Mouse (Mus musculus): ENCODE measurements around the gene Nme9. TPM values are rescaled to one million over a fixed set of nuclear protein-coding genes. Genes with fewer than 3 reads are reported as not detected.
A peak's percentile ranks its signal among the peaks of the same experiment; 100 is the strongest.

Nme9 gene
- polyA plus RNA-seq, 1 experiment from 2014 or later = 1.5 TPM

DNA sequence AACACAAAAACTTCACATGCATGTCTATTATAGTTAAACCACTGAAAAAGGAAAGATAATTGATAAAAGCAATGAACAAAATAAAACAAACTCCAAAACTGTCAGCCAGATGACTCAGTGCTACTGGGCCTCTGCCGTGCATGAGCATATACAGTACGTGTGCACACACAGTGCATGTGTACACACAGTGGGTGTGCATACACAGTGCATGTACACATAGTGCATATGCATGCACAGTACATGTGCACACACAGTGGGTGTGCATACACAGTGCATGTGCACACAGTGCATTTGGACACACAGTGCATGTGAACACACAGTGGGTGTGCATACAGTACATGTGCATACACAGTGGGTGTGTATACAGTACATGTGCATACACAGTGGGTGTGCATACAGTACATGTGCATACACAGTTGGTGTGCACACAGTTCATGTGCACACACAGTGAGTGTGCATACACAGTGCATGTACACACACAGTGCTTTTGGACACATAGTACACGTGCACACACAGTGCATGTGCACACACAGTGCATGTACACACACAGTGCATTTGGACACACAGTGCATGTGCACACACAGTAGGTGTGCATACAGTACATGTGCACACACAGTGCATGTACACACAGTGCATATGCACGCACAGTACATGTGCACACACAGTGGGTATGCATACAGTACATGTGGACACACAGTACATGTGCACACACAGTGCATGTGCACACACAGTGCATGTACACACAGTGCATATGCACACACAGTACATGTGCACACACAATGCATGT, 9.4 kb upstream of the Nme9 start:
- H3K27me3 ChIP-seq (replicated peaks; ENCODE audit: control insufficient read depth, insufficient read depth, low read length) = peaks cover 2% of the 10 kb centered on the region; the same call in 1 of the 2 replicates
- H3K4me1 ChIP-seq (ENCODE audit: control insufficient read depth, insufficient read depth, low read length) = no peaks in the 10 kb centered on the region
- WGBS = 92% methylated on average over 4 of the region's 4 CpGs
- H3K4me2 ChIP-seq (ENCODE audit: low read length) = no peak overlapping the region
- H3K9me3 ChIP-seq (replicated peaks; ENCODE audit: control insufficient read depth, low read length) = no peaks in the 10 kb centered on the region
- no peak overlapping the region for H3K27ac ChIP-seq (ENCODE audit: low read depth, low read length)
- DNase-seq (ENCODE audit: low spot score) (no peak), ATAC-seq (no peak)
- no peaks in the 10 kb centered on the region for H3K36me3 ChIP-seq (ENCODE audit: control insufficient read depth, insufficient read depth, low read length)
- no peak overlapping the region for H3K9ac ChIP-seq (ENCODE audit: low read length)
- H3K4me3 ChIP-seq (ENCODE audit: low read depth, low read length) = no peak overlapping the region

DNA sequence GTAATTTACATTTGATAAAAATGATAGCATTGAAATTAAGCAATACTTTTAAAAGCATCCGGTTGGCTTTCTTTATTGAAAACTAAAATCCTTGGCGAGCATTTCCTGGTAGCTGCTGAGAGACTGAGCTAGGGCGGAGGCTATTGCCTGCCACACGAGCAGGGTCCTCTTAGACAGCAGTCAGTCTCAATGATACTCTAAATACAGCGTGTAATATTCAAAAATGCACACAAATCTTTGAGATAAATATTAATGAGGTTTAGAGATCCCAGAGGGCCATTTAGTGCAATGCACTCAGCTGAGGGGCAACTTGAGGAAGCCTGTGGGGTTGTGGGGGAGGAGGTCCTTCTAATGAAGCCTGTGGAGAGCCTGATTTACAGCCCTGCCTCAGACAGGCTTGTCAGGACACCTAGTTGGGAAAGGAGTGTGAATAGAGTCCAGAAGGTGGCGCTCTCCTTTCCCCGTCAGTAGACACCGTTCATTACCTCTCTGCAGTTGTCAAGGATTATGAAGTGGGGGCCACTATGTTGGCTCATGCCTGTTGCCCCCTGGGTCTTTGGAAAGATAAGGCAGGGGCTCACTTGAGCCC, 6.6 kb upstream of the Nme9 start:
- H3K27me3 ChIP-seq (replicated peaks; ENCODE audit: control insufficient read depth, insufficient read depth, low read length) = no peaks in the 10 kb centered on the region
- H3K4me1 ChIP-seq (ENCODE audit: control insufficient read depth, insufficient read depth, low read length) = no peaks in the 10 kb centered on the region
- WGBS = 42% methylated on average over 8 of the region's 8 CpGs
- H3K4me3 ChIP-seq (ENCODE audit: low read depth, low read length) = no peak overlapping the region
- H3K27ac ChIP-seq (ENCODE audit: low read depth, low read length) = no peak overlapping the region
- no peak for ATAC-seq
- no peaks in the 10 kb centered on the region for H3K36me3 ChIP-seq (ENCODE audit: control insufficient read depth, insufficient read depth, low read length)
- no peak overlapping the region for H3K9ac ChIP-seq (ENCODE audit: low read length)
- no peaks in the 10 kb centered on the region for H3K9me3 ChIP-seq (replicated peaks; ENCODE audit: control insufficient read depth, low read length)
- no peak overlapping the region for H3K4me2 ChIP-seq (ENCODE audit: low read length)
- peak; percentile 61 for DNase-seq (ENCODE audit: low spot score)

DNA sequence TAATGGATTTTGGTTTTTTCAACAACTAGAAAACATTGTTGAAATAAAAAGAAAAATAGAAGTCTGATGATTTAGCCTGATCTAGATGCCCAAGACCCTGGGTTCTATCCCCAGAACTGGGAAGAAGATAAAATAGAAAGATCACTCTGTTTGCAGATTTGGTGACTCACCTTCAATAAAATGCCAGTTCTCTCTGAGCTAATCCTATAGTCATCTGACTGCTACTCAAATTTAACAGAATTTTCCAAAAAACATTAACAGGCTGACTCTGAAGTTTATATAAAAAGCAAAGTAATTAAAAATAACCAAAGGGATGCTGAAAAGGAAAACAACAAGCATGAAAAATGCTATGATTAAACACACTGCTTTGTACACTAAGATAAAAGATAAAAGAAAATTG, 5.0 kb upstream of the Nme9 start:
- H3K36me3 ChIP-seq (ENCODE audit: control insufficient read depth, insufficient read depth, low read length) = no peaks in the 10 kb centered on the region
- H3K9ac ChIP-seq (ENCODE audit: low read length) = no peak overlapping the region
- no peaks in the 10 kb centered on the region for H3K9me3 ChIP-seq (replicated peaks; ENCODE audit: control insufficient read depth, low read length)
- H3K4me2 ChIP-seq (ENCODE audit: low read length) = no peak overlapping the region
- H3K27me3 ChIP-seq (replicated peaks; ENCODE audit: control insufficient read depth, insufficient read depth, low read length) = no peaks in the 10 kb centered on the region
- H3K4me1 ChIP-seq (ENCODE audit: control insufficient read depth, insufficient read depth, low read length) = no peaks in the 10 kb centered on the region
- no peak overlapping the region for H3K4me3 ChIP-seq (ENCODE audit: low read depth, low read length)
- ATAC-seq (no peak), DNase-seq (ENCODE audit: low spot score) (no peak)
- no peak overlapping the region for H3K27ac ChIP-seq (ENCODE audit: low read depth, low read length)

- Histone ChIP-seq H3K27me3 (replicated peaks; ENCODE audit: control insufficient read depth, insufficient read depth, low read length) (no peaks in the 10 kb centered on the region), H3K4me1 (ENCODE audit: control insufficient read depth, insufficient read depth, low read length) (no peaks in the 10 kb centered on the region), H3K9me3 (replicated peaks; ENCODE audit: control insufficient read depth, low read length) (no peaks in the 10 kb centered on the region), H3K9ac (ENCODE audit: low read length) (no peak overlapping the region), H3K4me3 (ENCODE audit: low read depth, low read length) (no peak overlapping the region), H3K36me3 (ENCODE audit: control insufficient read depth, insufficient read depth, low read length) (no peaks in the 10 kb centered on the region), H3K4me2 (ENCODE audit: low read length) (no peak overlapping the region), H3K27ac (ENCODE audit: low read depth, low read length) (no peak overlapping the region)
- DNase-seq (ENCODE audit: low spot score) (no peak), ATAC-seq (no peak; the same call in 1 of the 2 replicates)
- 45% methylated on average over 3 of the region's 3 CpGs for WGBS
These were observed 4.0 kb upstream of the Nme9 start for GRCm38 (mm10) chr9:99447323-99447722.

- Histone ChIP-seq H3K9me3 (replicated peaks; ENCODE audit: control insufficient read depth, low read length) (no peaks in the 10 kb centered on the region), H3K27me3 (replicated peaks; ENCODE audit: control insufficient read depth, insufficient read depth, low read length) (no peaks in the 10 kb centered on the region), H3K4me3 (ENCODE audit: low read depth, low read length) (no peak overlapping the region), H3K4me1 (ENCODE audit: control insufficient read depth, insufficient read depth, low read length) (no peaks in the 10 kb centered on the region), H3K27ac (ENCODE audit: low read depth, low read length) (no peak overlapping the region), H3K36me3 (ENCODE audit: control insufficient read depth, insufficient read depth, low read length) (no peaks in the 10 kb centered on the region), H3K9ac (ENCODE audit: low read length) (no peak overlapping the region), H3K4me2 (ENCODE audit: low read length) (no peak overlapping the region)
- peak; percentile 71 for DNase-seq (ENCODE audit: low spot score)
- WGBS = 45% methylated on average over 9 of the region's 9 CpGs
- no peak for ATAC-seq
These were observed 1.2 kb upstream of the Nme9 start for GRCm38 (mm10) chr9:99449886-99450647.

GRCm38 (mm10) chr9:99454211-99454610, 2.9 kb downstream of the Nme9 start:
- 71% methylated on average over 4 of the region's 4 CpGs for WGBS
- ATAC-seq (no peak), DNase-seq (ENCODE audit: low spot score) (no peak)
- H3K4me2 ChIP-seq (ENCODE audit: low read length) = no peak overlapping the region
- no peaks in the 10 kb centered on the region for H3K4me1 ChIP-seq (ENCODE audit: control insufficient read depth, insufficient read depth, low read length)
- no peak overlapping the region for H3K4me3 ChIP-seq (ENCODE audit: low read depth, low read length)
- no peak overlapping the region for H3K9ac ChIP-seq (ENCODE audit: low read length)
- no peaks in the 10 kb centered on the region for H3K27me3 ChIP-seq (replicated peaks; ENCODE audit: control insufficient read depth, insufficient read depth, low read length)
- H3K36me3 ChIP-seq (ENCODE audit: control insufficient read depth, insufficient read depth, low read length) = no peaks in the 10 kb centered on the region
- H3K9me3 ChIP-seq (replicated peaks; ENCODE audit: control insufficient read depth, low read length) = no peaks in the 10 kb centered on the region
- H3K27ac ChIP-seq (ENCODE audit: low read depth, low read length) = no peak overlapping the region

DNA sequence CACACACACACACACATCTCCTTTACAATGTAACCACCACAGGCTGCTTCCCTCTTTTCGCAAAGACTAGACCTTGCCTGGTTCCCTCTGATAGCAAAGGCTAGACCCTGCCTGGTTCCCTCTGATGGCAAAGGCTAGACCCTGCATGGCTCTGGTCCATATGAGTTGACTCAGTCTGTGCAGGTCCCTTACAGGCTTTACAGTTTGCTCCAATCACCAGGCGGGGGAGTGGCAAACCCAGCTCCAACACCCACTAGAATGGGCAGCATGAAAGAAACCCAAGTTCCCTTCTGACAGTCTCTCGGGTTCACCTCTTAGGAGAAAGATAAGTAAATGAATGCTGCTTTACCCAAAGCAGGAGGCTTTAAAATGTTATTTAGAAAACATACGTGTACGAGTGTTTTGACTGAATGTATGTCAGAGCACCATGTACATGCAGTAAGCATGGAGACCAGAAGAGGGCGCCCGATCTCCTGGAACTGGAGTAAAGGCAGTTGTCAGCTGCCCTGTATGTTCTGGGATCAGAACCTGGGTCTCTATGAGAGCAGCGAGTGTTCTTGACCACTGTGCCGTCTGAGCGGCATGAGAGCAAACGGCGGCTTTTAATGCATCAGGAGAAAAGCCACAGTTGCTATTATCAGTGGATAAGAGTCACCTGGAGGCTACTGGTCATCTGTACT, 7.4 kb downstream of the Nme9 start:
- no peaks in the 10 kb centered on the region for H3K27me3 ChIP-seq (replicated peaks; ENCODE audit: control insufficient read depth, insufficient read depth, low read length)
- no peak overlapping the region for H3K27ac ChIP-seq (ENCODE audit: low read depth, low read length)
- ATAC-seq = no peak
- 50% methylated on average over 12 of the region's 12 CpGs for WGBS
- H3K4me2 ChIP-seq (ENCODE audit: low read length) = no peak overlapping the region
- no peak overlapping the region for H3K4me3 ChIP-seq (ENCODE audit: low read depth, low read length)
- no peaks in the 10 kb centered on the region for H3K4me1 ChIP-seq (ENCODE audit: control insufficient read depth, insufficient read depth, low read length)
- DNase-seq (ENCODE audit: low spot score) = peak; percentile 73
- no peaks in the 10 kb centered on the region for H3K9me3 ChIP-seq (replicated peaks; ENCODE audit: control insufficient read depth, low read length)
- H3K36me3 ChIP-seq (ENCODE audit: control insufficient read depth, insufficient read depth, low read length) = no peaks in the 10 kb centered on the region
- H3K9ac ChIP-seq (ENCODE audit: low read length) = no peak overlapping the region

GRCm38 (mm10) chr9:99459730-99460129, 8.5 kb downstream of the Nme9 start:
- Histone ChIP-seq H3K4me1 (ENCODE audit: control insufficient read depth, insufficient read depth, low read length) (no peaks in the 10 kb centered on the region), H3K9me3 (replicated peaks; ENCODE audit: control insufficient read depth, low read length) (no peaks in the 10 kb centered on the region), H3K9ac (ENCODE audit: low read length) (no peak overlapping the region), H3K4me2 (ENCODE audit: low read length) (no peak overlapping the region), H3K36me3 (ENCODE audit: control insufficient read depth, insufficient read depth, low read length) (no peaks in the 10 kb centered on the region), H3K27me3 (replicated peaks; ENCODE audit: control insufficient read depth, insufficient read depth, low read length) (no peaks in the 10 kb centered on the region), H3K4me3 (ENCODE audit: low read depth, low read length) (no peak overlapping the region), H3K27ac (ENCODE audit: low read depth, low read length) (no peak overlapping the region)
- DNase-seq (ENCODE audit: low spot score) (peak; percentile 52), ATAC-seq (peak; percentile 65; the same call in 1 of the 2 replicates)
- 70% methylated on average over 4 of the region's 4 CpGs for WGBS
